Mouse (Mus musculus): ENCODE data around the gene Shpk. TPM values are rescaled to one million over a fixed set of nuclear protein-coding genes. Genes with fewer than 3 reads are reported as not detected.

Shpk gene
- total RNA-seq, 2 experiments from 2014 or later: 3.0 to 4.1 TPM

DNA sequence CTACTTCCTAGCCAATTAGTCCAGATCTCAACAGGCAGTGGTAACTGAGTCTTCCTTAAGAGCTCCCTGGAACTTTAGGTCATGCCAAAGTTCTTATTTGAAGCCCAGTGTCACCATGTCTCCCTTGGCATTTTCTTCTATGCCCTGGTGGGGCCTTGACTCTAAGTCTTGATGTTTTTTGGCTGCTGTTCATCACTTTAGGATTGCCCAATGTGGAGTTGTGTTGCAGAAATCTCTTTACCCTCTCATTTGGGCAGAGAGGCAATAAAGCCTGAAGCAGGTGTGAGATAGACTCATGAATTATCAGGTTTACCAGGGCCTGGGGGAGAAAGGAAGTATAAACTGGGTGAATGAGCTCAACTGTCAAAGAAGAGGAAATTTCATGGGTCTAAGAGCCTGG lies 59.4 kb downstream of the Shpk start:
- no peak for DNase-seq (ENCODE audit: extremely low spot score in 1 of 2, low spot score in 1 of 2)

DNA sequence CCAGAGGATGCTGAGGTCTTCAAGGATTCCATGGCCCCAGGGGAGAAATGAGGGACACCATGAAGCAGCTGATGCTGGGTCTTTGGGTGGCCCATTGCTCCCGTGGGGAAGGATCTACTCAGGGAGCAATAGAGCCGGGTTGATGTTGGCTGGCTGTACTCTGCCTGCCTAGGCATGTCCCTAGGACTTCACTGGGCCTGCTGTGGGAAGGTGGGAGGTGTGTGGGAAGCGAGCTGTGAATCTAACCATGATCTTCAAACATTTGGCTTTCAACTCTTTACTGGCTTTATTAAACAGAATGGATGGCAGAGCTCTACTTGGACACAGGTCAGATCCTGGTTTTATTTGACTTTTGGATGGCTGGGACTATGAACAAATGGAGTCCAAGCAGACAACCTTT lies 61.2 kb downstream of the Shpk start:
- no peak for DNase-seq (ENCODE audit: extremely low spot score in 1 of 2, low spot score in 1 of 2)

DNA sequence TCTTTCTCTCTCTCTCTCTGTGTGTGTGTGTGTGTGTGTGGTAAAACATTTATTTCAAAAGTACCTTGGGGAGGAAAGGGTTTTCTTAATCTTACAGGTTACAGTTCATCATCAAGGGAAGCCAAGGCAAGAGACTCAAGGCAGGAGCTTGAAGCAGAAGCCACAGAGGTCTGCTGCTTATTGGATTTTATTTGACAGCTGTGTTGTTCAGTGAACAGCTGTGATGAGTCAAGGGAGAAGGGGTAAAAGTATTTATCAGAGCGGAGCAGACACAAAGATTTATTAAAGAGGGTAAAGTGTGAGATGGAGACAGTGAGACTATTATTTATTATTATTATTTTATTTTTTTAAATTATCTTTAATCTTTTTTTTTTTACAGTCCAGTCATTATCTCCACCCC lies 62.1 kb downstream of the Shpk start:
- DNase-seq (ENCODE audit: extremely low spot score in 1 of 2, low spot score in 1 of 2): no peak

GRCm38 (mm10) chr11:73267267-73267666 lies 68.0 kb downstream of the Shpk start, which contains the start of gene Trpv3:
Gene Trpv3, plus strand, starts transcription at chr11:73267388.
- no peak for DNase-seq (ENCODE audit: extremely low spot score in 1 of 2, low spot score in 1 of 2)

Other genes starting within 250 kb of the Shpk start
- 1 to 10 TPM; 4.9 to 6.6 TPM for gene Atp2a3, start 238.3 kb upstream of the Shpk start, total RNA-seq (2021)
- gene P2rx1, start 200.4 kb upstream of the Shpk start, total RNA-seq (2021): under 1 TPM; 0.54 to 0.69 TPM
- gene Camkk1, start 180.5 kb upstream of the Shpk start, total RNA-seq (2021): 100 to 1,000 TPM; 128 to 155 TPM
- gene Ncbp3, start 151.7 kb upstream of the Shpk start, total RNA-seq (2021): 10 to 100 TPM in 1 of 2 experiments, 1 to 10 TPM in 1; 8.5 to 10.4 TPM
- under 1 TPM; 0.12 to 0.15 TPM for gene Itgae, start 108.9 kb upstream of the Shpk start, total RNA-seq (2021)
- gene Haspin, start 61.2 kb upstream of the Shpk start, total RNA-seq (2021): under 1 TPM; 0.30 to 0.33 TPM
- gene P2rx5, start 39.0 kb upstream of the Shpk start, total RNA-seq (2021): 1 to 10 TPM; 2.5 to 2.6 TPM
- 10 to 100 TPM; 51.3 to 65.6 TPM for gene Emc6, start 22.4 kb upstream of the Shpk start, total RNA-seq (2021)
- gene Tax1bp3, start 22.4 kb upstream of the Shpk start, total RNA-seq (2021): 10 to 100 TPM; 11.6 to 13.3 TPM
- gene Ctns, start 418 bp upstream of the Shpk start, total RNA-seq (2021): 10 to 100 TPM; 16.5 to 23.0 TPM
- gene Trpv1, start 34.8 kb downstream of the Shpk start, total RNA-seq (2021): under 1 TPM in 1 of 2 experiments, not detected in 1; 0.12 TPM
- under 1 TPM; 0.34 to 0.40 TPM for gene Trpv3, start 67.9 kb downstream of the Shpk start, total RNA-seq (2021)
- gene Aspa, start 130.1 kb downstream of the Shpk start, total RNA-seq (2021): 10 to 100 TPM; 11.7 to 14.6 TPM
- not detected for gene Gm49340, start 130.3 kb downstream of the Shpk start, total RNA-seq (2021)
- not detected for gene Spata22, start 130.3 kb downstream of the Shpk start, total RNA-seq (2021)
- not detected for gene Olfr20, start 151.3 kb downstream of the Shpk start, total RNA-seq (2021)
- not detected for gene Olfr376, start 171.8 kb downstream of the Shpk start, total RNA-seq (2021)
- gene Olfr1, start 200.2 kb downstream of the Shpk start, total RNA-seq (2021): not detected
- not detected for gene Olfr378, start 229.0 kb downstream of the Shpk start, total RNA-seq (2021)